Comparison of ENCODE assay signal across 16 mouse cellular contexts in the genomic region with DNA sequence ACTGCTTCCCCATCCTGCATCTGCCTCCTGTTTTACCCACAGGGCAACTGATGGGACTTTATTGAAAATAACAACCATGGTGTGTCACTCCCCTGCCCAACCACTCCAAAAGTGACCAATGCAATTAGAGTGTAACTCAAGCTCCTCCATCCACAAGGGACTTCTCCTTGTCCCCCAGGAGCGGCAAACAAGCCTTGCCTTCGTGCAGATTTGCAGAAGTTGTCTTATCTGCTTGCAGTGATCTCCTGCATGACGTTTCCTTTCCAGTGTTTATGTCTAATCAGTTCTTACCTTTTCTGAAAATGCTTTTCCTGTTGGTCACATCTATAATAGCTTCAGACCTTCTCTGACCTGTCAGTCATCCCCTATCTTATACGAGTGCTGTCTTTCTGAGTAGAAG.
"Had no signal": no experiment of that assay in that cellular context is flagged by ENCODE, and none has a peak within 500 bp of the region (broad histone marks: within the 10 kb centered on the region; RNA-seq: fewer than 3 reads in every experiment).

No protein-coding gene starts in this region.

- DNase-seq: gastrocnemius, adult 2 months; gastrocnemius, postnatal 10 days; gastrocnemius, postnatal 25 days; heart, adult 18-20 months; heart, postnatal 10 days; heart, postnatal 4 days; kidney, adult 11 months; kidney, adult 2 months; kidney, adult 9 months; kidney, postnatal 14 days; kidney, postnatal 36 days; layer of hippocampus, adult 9-11 months; liver; liver, embryonic 13.5 days had no signal

- ATAC-seq: hindbrain, postnatal 0 days; intestine, embryonic 16.5 days had no signal
